Mouse (Mus musculus) small intestine, adult 2 months (tissue): ENCODE data around the gene Celf3.

ENCODE experiments used
- CTCF ChIP-seq: fragments of 200-500 bp; IDR thresholded peaks from 2 replicates; pipeline ENCODE4 v1.5.1; 2012; ENCODE audit warnings: low read depth, mild to moderate bottlenecking, control low read depth, inconsistent platforms, low read length, moderate library complexity, mixed read lengths; ENCODE audit not compliant: insufficient replicate concordance, insufficient read length; ENCODE audit errors: extremely low read depth
- POLR2A ChIP-seq: fragments of 200-500 bp; IDR thresholded peaks from 2 replicates; pipeline ENCODE4 v1.6.1; 2012; ENCODE audit warnings: low read depth, mild to moderate bottlenecking, control low read depth, inconsistent platforms, low read length, moderate library complexity

GRCm38 (mm10) chr3:94443597-94443964 is 34.5 kb upstream of the Celf3 start, which contains the start of gene Oaz3:
- no peak for TF ChIP-seq CTCF
- TF ChIP-seq POLR2A: no peak
